Mouse (Mus musculus) gastrocnemius, postnatal 36 days (tissue): ENCODE measurements around the gene Scaf1. TPM values are rescaled to one million over a fixed set of nuclear protein-coding genes. Genes with fewer than 3 reads are reported as not detected.
A peak's percentile ranks its signal among the peaks of the same experiment; 100 is the strongest.

Experiments
- DNase-seq, 2 experiments: peaks; one replicate each; pipeline ENCODE4 v3.0.0; 2022
- intact Hi-C: fragments of 180-260 bp; cut with DNase I; formaldehyde crosslinking; loops from one replicate; pipeline ENCODE4 v1.15.1; 2025
- long read RNA-seq, 2 experiments: library from polyadenylated mRNA; stranded (forward); transcript quantifications; one replicate each; pipeline ENCODE4 v2.0.0; 2021
- total RNA-seq, 2 experiments: library from RNA; stranded (reverse); gene quantifications; 2 replicates each; pipeline ENCODE4 v1.2.3; 2021

Scaf1 gene
- 10 to 100 TPM; 36.9 to 40.2 TPM for total RNA-seq
- long read RNA-seq, experiment 1, full-length matches to known transcripts: 1 of 12 reads
- long read RNA-seq, experiment 1, partial matches to known transcripts: 10 of 12 reads
- long read RNA-seq, experiment 1, other reads (novel, unspliced or antisense): 1 of 12 reads
- long read RNA-seq, experiment 2, partial matches to known transcripts: 8 of 13 reads
- long read RNA-seq, experiment 2, other reads (novel, unspliced or antisense): 5 of 13 reads

DNA sequence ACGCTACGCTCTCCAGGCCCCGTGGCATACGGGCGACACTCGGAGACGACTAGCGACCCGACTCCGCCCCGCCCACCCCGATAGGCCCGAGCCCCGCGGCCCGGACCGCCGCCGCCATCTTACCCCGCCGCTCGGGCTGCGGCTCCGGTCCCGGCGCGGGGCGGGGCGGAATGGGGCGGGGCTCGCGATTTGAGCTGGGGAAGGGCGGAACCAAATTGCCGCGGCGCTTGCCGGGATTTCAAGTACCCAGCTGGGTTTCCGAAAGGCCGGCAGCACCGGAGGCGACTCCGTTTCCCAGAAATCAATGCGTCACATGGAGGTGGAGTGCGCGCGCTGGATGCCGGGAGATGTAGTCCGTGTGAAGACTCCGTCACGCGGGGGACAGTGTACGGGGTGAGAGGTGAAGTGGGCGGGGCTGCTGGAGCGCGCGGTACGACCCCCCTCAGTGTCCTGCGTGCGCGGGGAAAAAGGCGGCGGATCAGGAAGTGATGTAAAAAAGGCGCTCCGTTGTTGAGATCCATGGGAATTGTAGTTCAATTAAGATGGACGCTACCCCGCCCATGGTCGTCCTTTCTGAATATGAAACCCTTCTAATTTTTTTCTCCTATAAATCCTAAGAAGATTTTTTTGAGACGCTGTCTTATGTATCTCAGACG lies at the start of gene Scaf1:
TSS of gene Scaf1 (minus strand) at position 407 of the 656 bp plus-strand sequence.
- intact Hi-C loops: no loop called here
- DNase-seq: peak; percentile 98 to 99

DNA sequence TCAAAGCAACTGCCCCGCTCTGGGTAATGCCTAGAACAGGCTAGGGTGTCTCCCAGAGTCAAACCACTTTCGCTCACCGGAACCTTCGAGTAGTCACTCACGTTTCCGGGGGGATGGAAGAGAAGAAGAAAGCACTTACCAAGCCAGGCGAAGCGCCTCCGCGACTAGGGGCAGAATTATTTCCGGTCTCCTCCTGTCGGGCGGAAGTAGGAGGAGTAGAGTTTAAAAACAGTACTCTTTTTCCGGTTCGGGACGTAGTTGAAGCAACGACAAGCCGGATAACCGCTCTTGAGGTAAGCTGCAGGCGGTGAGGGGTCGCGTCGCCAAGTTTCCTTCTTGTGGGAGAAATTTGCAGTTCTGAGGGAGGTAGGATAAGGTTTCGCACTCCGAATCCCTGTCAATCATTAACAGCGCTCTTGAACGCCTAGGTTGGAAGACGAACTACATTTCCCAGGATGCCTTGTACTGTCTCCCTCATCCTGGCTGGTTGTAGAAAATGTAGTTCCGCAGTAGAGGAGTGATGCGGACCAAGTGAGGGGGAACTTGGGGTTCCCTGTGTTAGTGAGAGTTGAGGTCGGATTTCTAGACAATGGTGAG lies 46.2 kb upstream of the Scaf1 start, which contains the start of the genes Nosip and Prrg2:
TSS of gene Nosip (plus strand) at position 191 of the 597 bp plus-strand sequence.
TSS of gene Prrg2 (minus strand) at position 439 of the 597 bp plus-strand sequence.
- DNase-seq: peak; percentile 92
- intact Hi-C loops: no loop called here

DNA sequence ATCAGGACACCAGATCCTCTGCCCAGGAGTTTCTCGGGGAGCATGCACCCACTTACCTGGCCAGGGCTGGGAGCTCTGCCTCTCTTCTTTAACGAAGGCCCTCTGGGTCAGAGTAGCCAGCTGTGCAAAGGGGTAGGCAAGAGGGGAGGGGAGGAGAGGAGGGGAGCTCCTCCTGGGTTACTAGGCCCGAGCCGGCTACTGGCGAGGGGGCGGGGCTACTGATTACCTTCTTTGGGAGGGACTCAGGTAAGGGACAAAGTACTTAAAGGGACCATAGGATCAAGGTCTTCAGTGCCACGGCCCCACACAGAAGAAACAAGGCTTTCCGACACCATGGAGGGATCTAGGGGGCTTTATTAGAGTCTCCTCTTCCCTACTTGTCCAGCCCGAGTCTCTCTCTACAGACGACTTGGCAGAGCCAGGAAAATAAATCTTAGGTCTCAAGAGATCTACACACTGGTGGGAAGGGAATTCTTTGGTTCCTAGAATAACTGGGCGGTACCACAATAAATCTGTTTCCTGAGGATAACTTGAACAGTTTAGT lies 45.4 kb upstream of the Scaf1 start:
- intact Hi-C loops: no loop called here
- no peak for DNase-seq

DNA sequence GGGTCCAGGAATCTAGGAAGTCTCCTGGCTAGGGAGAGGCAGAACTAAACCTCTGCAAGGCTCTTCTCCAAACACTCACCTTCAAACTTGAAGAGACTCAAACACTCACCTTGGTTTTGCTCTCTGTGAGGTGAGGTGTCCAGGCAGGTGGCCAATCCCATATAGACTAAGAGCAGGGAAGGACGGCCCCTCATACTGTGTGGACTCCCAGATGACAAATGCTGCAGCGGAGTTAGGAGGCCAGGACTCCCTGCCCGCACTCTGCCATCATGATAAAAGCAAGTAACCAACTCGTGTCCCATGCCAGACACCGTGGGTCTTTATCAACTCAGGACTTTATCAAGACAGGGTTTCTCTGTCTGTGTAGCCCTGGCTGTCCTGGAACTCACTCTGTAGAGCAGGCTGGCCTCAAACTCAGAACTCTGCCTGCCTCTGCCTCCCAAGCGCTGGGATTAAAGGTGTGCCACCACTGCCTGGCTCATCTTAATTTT lies 44.5 kb upstream of the Scaf1 start:
- intact Hi-C loops: no loop called here
- DNase-seq: no peak

DNA sequence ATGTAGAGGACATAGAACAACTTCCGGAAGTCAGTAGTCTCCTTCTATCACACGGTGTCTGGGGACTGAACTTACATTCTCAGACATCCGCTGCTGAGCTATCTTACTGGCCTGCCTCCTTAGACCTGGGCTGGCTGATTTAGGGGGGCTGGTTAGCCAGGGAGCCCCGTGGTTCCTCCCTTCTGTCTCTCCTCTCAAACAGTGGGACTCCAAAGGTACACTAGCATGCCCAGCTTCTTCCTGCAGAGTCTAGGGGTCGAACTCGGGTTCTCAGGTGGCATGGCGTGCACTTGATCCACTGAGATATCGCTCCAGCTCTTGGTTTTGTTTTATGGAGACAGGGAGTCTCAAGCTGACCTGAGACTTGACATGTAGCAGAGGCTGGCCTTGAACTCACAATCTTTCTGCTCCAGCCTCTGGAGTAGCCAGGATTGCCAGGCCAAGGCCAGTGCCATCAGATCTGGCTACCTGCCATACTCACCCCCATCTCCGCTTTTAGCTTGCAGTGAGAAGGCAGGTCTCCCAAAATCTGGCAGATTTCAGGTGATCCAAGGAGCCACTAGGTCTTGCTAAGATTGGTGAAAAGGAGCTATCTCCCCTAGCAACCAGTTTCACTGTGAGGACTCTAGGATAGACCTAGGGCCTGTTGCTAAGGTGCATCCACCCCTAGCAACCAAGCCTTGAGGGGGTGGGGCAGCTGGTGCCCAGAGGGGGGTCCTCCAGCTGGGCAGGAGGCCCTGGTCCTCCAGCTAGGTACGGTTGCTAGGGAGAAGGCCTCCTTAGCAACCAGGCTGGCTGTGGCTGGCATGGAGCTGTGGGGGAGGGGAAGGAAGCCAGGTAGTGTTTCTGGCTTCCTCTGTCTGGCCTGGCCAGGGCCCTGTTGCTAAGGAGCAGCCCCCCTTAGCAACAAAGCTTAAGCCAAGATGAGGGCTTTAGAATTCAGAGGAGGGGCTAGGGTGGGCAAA lies 42.7 kb upstream of the Scaf1 start:
- intact Hi-C loops: no loop called here
- DNase-seq: no peak

DNA sequence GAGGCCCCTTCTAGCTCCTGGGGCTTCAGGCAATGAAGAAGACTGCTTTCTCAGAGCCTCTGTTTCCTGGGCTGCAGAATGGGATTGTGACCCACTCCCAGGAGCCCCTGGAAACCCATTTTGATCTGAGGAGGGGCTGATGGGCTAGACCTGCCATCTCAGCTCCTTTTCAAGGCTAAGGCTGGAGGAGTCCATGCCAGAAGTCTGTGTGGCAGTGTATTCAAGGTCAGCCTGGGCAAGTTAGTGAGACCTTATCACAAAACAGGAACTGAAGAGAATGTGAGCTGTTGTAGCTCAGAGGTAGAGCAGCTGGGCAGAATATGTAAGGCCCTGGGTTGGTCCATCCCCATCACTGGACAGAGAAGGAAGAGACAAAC lies 40.8 kb upstream of the Scaf1 start:
- no peak for DNase-seq
- intact Hi-C loops: no loop called here

DNA sequence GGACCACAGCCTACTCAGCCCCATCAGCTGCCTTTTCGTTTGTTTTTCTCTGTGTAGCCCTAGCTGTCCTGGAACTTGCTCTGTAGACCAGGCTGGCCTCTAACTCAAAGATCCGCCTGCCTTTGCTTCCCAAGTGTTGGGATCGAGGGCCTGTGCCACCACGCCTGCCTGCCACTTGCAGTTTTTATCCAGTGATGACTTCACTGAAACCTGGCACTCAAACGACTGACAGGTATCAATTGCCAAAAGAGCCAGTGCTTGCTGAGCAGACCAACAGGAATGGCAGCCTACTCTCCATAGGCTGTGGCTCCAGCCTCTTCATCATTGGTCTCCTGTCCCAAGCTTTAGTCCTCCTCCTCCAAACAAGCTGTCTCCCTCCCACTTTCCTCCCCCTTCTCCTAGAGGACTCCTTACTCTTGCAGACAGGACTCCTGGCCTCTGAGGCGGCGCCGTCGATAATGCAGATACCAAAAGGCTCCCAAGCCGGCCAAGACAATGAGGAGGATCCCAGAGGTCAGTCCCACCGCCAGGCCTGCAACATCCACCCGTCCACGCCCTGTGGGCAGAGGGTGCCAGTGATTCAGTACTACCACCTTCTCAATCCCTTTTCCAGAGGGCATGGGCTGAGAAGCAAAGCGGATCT lies 40.3 kb upstream of the Scaf1 start:
- DNase-seq: no peak
- intact Hi-C loops: no loop called here

DNA sequence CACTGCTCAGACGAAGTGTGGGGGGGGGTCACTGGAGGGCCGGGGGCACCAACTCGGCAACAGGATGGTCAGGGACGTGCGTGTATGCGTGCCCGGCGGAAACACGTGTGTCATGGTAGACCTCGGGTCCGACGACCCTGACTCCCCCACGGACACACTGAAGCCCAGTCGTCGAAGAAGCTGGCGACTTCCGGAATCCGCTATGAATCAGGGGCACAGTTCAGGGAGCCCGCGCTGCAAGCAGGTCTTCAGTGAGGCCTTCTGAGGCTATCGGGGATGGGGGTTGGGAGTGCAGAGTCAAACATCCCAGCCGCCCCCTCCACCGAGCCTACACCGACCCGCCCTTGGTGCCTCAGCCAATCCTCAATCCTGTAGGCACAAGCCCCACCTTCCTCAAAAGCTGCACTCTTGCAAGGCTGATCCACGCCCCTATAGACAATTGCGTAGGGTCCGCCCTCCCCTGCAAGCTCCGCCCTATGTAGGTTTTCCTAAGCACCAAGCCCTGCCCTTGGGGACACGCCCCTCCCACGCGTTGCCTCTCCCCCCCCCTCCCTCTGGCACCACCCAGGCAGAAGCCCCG lies 37.9 kb upstream of the Scaf1 start:
- DNase-seq: peak; percentile 86 to 89
- intact Hi-C loops: loop anchor here (2.0 kb wide), 1 partner anchor 35 kb away; no protein-coding TSS in a partner anchor

DNA sequence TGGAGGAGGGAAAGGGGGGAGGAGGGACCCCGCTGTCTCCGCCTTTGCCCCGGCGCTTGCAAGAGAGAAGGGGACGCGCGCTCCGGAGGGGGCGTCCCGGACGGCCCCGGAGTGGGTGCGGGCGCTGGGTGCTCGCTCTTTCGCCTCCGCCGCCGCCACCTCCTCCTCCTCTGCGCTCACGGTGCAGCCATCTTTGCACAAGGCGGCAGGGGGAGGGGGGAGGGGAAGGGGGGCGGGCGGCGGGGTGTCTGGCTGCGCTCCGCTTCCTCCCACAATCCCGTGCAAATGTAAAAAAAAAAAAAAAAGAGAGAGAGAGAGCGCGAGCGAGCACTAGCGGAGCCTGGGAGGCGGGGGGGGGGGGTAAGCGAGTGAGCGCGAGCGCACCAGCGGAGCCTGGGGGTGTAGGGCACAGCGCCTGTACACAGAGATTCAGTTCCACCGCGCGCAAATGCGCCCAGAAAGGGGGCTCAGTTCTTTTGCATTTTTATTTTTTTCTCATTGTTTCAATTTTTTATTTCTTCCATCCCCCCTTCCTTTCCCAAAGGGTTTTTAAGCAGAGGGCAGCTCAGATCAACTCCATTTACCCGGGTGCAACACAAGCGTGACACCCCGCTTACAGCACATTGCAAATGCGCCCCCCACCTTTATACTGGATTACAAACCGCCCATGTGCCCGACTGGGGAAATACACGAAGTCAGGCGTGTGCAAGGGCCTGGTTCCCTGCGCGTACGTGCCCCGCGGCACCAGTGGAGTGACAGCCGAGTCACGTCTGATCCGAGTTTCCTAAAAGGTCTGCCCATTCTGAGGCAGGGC lies 37.2 kb upstream of the Scaf1 start:
- intact Hi-C loops: loop anchor here (2.0 kb wide), 1 partner anchor 35 kb away; no protein-coding TSS in a partner anchor
- peak; percentile 62 to 80 for DNase-seq

DNA sequence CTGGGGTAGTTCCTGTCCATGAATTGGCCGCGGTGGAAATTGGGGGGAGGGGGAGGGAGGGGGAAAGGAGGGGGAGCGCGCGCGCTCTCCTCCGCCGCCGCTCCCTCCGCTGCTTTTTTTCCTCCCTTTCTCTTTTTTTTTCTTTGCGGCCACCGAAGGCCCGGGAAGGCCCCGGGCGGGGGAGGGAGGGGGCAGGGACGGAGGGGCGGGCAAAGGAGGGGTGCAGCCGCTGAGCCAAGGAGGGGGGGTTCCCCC lies 36.6 kb upstream of the Scaf1 start, which contains the start of gene Prr12:
TSS of gene Prr12 (minus strand) at position 20 of the 255 bp plus-strand sequence.
- intact Hi-C loops: loop anchor here (2.0 kb wide), 1 partner anchor 34 kb away; no protein-coding TSS in a partner anchor
- DNase-seq: no peak

DNA sequence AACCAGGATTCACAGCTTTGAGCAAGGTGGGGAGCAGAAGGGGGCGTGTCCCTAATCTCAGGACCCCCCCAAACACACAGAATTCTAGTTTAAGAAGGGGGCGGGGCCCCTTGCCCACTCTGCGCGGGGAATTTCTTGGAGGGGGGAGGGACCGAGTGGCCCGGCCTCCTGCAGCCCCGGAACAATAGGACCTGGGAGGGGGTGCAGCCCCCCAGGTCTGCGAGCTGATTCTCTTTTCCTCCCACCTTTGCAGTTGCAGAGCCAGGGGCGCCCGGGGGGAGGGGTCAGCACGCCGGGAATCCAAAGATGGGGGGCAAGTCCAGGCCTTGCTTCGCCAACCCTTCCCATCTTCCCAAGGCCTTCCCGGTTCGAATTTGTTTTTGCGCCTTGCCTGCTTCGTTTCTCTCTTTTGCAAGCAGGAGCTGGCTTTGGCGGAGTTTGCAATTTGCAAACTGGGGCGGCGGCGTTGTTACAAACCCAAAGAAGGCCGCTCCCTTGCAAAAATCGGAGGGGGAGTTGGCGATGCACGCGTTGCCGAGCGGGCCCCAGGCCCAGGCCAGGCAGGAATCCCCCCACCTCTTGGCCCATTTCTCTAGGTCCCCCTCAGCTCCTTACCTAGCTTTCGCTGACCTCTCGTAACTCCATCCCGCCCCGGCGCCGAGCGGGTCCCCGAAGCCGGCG lies 36.2 kb upstream of the Scaf1 start:
- DNase-seq: no peak
- intact Hi-C loops: loop anchor here (2.0 kb wide), 1 partner anchor 34 kb away; no protein-coding TSS in a partner anchor

DNA sequence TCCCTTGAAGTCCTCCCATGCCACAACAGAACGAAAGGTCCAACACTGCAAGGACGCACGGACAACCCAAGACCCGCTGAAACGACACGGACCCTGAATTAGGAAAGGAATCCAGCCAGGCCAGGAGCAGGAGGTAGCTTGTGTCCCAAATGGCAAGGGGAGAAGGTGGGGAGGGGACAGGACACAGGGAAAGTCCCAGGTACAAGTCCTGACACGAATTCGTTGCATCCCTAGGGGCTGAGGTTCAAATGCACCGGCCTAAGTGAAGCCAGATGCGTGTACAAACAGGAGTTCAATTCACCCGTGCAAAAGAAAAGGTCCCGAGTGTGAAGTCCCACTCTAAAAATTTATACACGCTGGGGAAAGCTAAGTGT lies 35.4 kb upstream of the Scaf1 start:
- no peak for DNase-seq
- intact Hi-C loops: no loop called here

DNA sequence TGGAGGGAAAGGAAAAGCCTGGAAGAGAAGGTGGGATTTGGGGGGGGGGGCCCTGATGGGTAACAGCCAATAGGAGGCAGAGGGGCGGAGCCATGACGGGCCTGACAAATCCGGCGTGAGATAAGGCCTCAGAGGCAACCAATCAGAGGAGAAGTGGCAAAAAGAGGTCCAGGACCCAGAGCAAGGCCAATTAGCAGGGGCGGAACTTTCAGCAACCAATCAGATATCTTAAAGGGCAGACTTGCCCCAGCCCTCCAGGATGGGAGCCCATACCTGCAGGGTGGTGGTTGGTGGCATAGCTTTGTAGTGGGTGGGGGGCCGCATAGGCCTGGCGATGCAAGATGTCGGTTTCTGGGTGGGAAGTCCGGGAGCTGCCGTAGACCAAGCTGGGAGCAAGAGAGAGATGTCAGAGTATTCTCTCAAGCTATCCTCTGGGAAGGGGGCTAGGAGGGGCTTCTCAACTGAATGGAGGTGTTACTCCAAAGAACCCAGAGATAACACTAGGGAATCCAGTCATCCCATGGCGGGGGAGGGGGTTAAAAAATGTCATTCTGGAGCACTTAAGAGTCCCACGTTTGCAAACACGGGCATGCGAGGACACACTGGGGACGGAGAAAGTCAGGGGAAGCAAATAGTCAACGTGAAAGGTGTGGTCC lies 34.9 kb upstream of the Scaf1 start:
- peak; percentile 60 to 75 for DNase-seq
- intact Hi-C loops: no loop called here

DNA sequence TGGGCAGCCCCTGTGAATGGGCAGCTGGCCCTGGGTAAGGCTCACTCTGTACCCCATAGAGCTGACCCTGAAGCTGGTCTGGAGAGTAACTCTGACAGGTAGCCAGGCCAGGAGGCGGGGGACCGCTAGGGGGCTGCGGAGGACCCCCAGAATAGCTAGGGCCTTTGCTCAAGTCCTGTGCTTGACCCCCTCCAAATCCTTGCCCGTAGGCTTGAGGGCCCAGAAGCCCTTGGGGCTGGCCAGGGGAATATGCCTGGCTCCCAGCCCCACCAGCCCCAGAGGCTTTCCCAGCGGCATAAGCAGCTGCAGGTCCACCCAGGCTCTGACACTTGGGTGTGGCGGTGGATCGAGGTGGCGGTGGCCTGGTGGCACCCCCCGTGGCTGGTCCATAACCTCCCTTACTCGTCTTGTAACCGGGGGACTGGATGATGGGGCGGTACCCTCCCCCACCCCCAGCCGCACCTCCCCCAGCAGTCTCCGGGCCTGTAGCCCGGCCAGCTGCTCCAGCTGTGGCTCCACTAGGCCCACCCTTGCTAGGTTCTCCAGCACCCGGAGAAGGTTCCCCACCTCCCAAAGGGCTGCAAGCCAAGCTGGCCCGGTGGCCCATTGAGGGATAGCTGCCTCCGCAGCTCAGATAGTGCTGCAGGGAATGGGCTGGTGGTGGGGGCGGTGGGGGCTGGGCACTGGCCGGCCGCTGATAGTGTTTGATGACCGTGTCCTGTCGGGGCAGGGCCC lies 32.9 kb upstream of the Scaf1 start:
- intact Hi-C loops: no loop called here
- DNase-seq: peak in 1 of 2 experiments; percentile 32

DNA sequence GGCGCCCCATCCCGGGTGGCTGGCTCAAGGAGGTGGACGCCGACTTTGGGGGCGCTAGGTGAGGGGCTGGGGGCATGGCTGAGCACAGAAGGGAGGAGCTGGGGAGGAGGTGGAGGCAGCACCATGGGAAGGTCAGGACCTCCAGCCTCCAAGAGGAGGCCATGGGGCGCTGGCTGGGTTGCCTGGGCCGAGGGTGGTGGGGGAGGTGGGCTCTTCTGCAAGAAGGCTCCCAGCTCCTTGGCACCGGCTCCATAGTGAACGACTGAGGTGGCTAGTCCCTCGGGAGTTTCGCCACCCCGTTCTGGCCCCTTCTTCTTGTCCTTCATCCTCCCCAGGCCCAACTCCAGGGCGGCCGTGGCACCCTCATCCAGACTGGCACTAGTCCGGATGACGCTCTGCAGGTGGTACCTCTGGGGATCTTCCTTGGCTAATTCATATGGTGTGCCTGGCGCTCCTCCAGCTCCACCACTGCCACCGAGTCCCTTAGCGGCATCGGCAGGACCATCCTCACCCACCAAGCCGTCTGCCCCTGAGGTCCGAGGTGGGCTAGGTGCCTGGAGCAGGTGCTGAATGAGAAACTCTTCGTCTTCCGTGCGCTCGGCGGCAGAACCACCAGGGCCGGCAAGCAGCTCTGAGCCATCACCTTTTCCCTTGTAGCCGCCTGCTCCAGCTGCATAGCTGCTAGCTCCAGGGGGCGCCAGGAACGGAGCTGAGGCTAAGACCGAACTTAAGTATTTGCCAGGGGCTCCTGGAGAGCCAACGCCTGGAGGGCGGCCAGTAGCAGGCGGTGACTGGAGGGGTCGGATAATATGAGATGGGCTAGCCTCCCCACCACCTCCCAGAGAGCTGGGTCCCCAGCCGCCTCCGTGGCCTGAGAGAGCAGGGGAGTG lies 32.1 kb upstream of the Scaf1 start:
- no peak for DNase-seq
- intact Hi-C loops: no loop called here

DNA sequence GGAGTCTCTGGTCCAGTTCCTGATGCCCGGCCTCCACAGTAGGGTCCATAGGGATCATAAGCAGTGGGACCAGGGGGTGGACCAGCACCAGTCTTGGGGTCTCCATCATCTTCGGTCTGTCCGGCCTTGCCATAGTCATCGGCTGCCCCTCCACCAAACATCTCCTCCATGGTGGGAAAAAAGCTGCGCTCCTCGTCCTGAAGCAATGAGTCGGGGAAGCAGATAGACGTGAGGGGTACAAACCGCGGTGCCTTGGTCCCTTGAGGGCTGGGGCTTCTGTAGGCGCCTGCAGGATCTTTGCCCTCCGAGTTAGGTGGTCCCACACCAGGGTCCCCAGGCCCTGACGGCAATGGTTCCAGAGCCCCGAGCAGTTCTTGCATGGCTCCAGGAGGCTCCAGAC lies 31.3 kb upstream of the Scaf1 start:
- intact Hi-C loops: no loop called here

More for the DNA sequence above, 31.3 kb upstream of the Scaf1 start:
- no peak for DNase-seq
